Mouse (Mus musculus): ENCODE data around the gene Gpx2.

- no peak for TF ChIP-seq CTCF (IDR thresholded peaks at IDR 0.05)
- no peak for TF ChIP-seq POLR2A (IDR thresholded peaks at IDR 0.05; ENCODE audit: insufficient read depth, low read depth, low read length)
Measured at GRCm38 (mm10) chr12:76825283-76825682, 29.9 kb upstream of the Gpx2 start.

Data from heart, adult 2 months (tissue).